21 mouse cellular contexts compared by ENCODE assay signal in genomic region chr15:79489463-79489862, GRCm38 (mm10). TPM values are rescaled to one million over a fixed set of nuclear protein-coding genes. Genes with fewer than 3 reads are reported as not detected.
DNase-seq lines count a peak whose midpoint lies in the region; TF ChIP-seq lines count a peak whose summit lies in the region.
"Had no signal": no experiment of that assay in that cellular context is flagged by ENCODE, and none has a peak within 500 bp of the region (broad histone marks: within the 10 kb centered on the region; RNA-seq: fewer than 3 reads in every experiment).

No protein-coding gene starts in this region.

- peak; percentile 65 for DNase-seq in adrenal gland, adult 2 months
- DNase-seq in adrenal gland, postnatal 4 days (ENCODE audit: low spot score in 2 of 2): no peak
- DNase-seq in layer of hippocampus, adult 2 months (ENCODE audit: low spot score in 2 of 2): no peak
- DNase-seq in layer of hippocampus, postnatal 25 days (ENCODE audit: extremely low spot score in 1 of 2, low spot score in 1 of 2): no peak
- peak; percentile 41 for DNase-seq in adrenal gland, postnatal 10 days
- peak; percentile 26 for DNase-seq in brain, embryonic 14.5 days (ENCODE audit: low read depth)
- no peak for DNase-seq in cerebellum, adult 9-11 months
- DNase-seq in spleen, postnatal 36 days (ENCODE audit: low spot score in 2 of 2): no peak
- DNase-seq: cerebellum, adult 18-20 months; cerebellum, postnatal 10 days; embryo, embryonic 11 days; gastrocnemius, postnatal 14 days; heart, postnatal 4 days; kidney, adult 18-20 months had no signal

- no peak for TF ChIP-seq POLR2A in brain, embryonic 14.5 days (IDR thresholded peaks at IDR 0.05; ENCODE audit: borderline replicate concordance, extremely low read depth, insufficient read depth, insufficient read length, poor library complexity, severe bottlenecking)

- no peak for TF ChIP-seq CTCF in layer of hippocampus, adult 2 months (conservative IDR thresholded peaks at IDR 0.05)
- no peak for TF ChIP-seq CTCF in brain, embryonic 14.5 days (IDR thresholded peaks at IDR 0.05; ENCODE audit: borderline replicate concordance, extremely low read depth, insufficient read depth, insufficient read length)

- peak overlapping the region; percentile 7; the same call in 1 of the 2 replicates for H3K27ac ChIP-seq in layer of hippocampus, adult 2 months
- H3K27ac ChIP-seq: embryonic facial prominence, embryonic 13.5 days; forebrain, embryonic 12.5 days; heart, embryonic 13.5 days; hindbrain, embryonic 13.5 days; intestine, embryonic 15.5 days had no signal

- H3K4me3 ChIP-seq in layer of hippocampus, adult 2 months: no peak overlapping the region
- H3K4me3 ChIP-seq: embryonic facial prominence, embryonic 13.5 days; forebrain, embryonic 12.5 days; heart, embryonic 13.5 days; hindbrain, embryonic 13.5 days; intestine, embryonic 15.5 days had no signal

RNA-seq across cellular contexts. Expression of gene Kcnj4, which starts 15.6 kb away (rescaled TPM):
- total RNA-seq in adrenal gland, adult 2 months (2021): 1 to 10 TPM in 1 of 2 experiments, under 1 TPM in 1; 0.20 to 6.3 TPM
- 0.36 and 3.8 TPM in 2 replicates for polyA plus RNA-seq in adrenal gland, adult 2 months (2012; rRNA removed)
- under 1 TPM; 0.22 to 0.28 TPM for total RNA-seq in adrenal gland, postnatal 4 days (2021)
- total RNA-seq in layer of hippocampus, adult 2 months (2021): 10 to 100 TPM; 85.5 to 88.6 TPM
- 10 to 100 TPM; 85.0 to 86.9 TPM for total RNA-seq in layer of hippocampus, postnatal 25 days (2021)
- total RNA-seq in adrenal gland, postnatal 10 days (2021): under 1 TPM in 1 of 2 experiments, not detected in 1; 0.24 TPM
- 0.30 and 0.68 TPM in 2 replicates for polyA plus RNA-seq in brain, embryonic 14.5 days (2012; rRNA removed)
- total RNA-seq: granulocyte monocyte progenitor cell, adult 5-6 weeks; MEL had no signal
- polyA plus RNA-seq: embryonic facial prominence, embryonic 13.5 days; forebrain, embryonic 12.5 days; hindbrain, embryonic 13.5 days; intestine, embryonic 15.5 days had no signal

RNA-seq across cellular contexts. Expression of gene Kdelr3, which starts 26.7 kb away (rescaled TPM):
- total RNA-seq in adrenal gland, adult 2 months (2021): 1 to 10 TPM; 1.9 to 4.1 TPM
- 2.9 and 3.1 TPM in 2 replicates for polyA plus RNA-seq in adrenal gland, adult 2 months (2012; rRNA removed)
- 10 to 100 TPM; 13.0 to 13.2 TPM for total RNA-seq in adrenal gland, postnatal 4 days (2021)
- total RNA-seq in layer of hippocampus, adult 2 months (2021): under 1 TPM in 1 of 2 experiments, not detected in 1; 0.51 TPM
- total RNA-seq in layer of hippocampus, postnatal 25 days (2021): under 1 TPM; 0.37 to 0.68 TPM
- 10 to 100 TPM; 11.4 to 13.2 TPM for total RNA-seq in adrenal gland, postnatal 10 days (2021)
- 8.7 and 11.3 TPM in 2 replicates for polyA plus RNA-seq in brain, embryonic 14.5 days (2012; rRNA removed)
- total RNA-seq: granulocyte monocyte progenitor cell, adult 5-6 weeks had no signal

RNA-seq across cellular contexts. Expression of gene Csnk1e, which starts 34.1 kb away (rescaled TPM):
- 10 to 100 TPM; 74.6 to 87.7 TPM for total RNA-seq in adrenal gland, adult 2 months (2021)
- polyA plus RNA-seq in adrenal gland, adult 2 months (2012; rRNA removed): 59.2 and 65.3 TPM in 2 replicates
- total RNA-seq in adrenal gland, postnatal 4 days (2021): 100 to 1,000 TPM; 108 to 111 TPM
- 100 to 1,000 TPM; 104 to 108 TPM for total RNA-seq in layer of hippocampus, adult 2 months (2021)
- 100 to 1,000 TPM; 110 to 121 TPM for total RNA-seq in layer of hippocampus, postnatal 25 days (2021)
- 10 to 100 TPM; 65.7 to 77.7 TPM for total RNA-seq in adrenal gland, postnatal 10 days (2021)
- polyA plus RNA-seq in brain, embryonic 14.5 days (2012; rRNA removed): 403 and 452 TPM in 2 replicates

RNA-seq across cellular contexts. Expression of gene Ddx17, which starts 57.1 kb away (rescaled TPM):
- total RNA-seq in adrenal gland, adult 2 months (2021): 100 to 1,000 TPM; 230 to 248 TPM
- polyA plus RNA-seq in adrenal gland, adult 2 months (2012; rRNA removed): 245 and 257 TPM in 2 replicates
- total RNA-seq in adrenal gland, postnatal 4 days (2021): 100 to 1,000 TPM; 457 to 487 TPM
- total RNA-seq in layer of hippocampus, adult 2 months (2021): 100 to 1,000 TPM; 322 to 329 TPM
- 100 to 1,000 TPM; 275 to 348 TPM for total RNA-seq in layer of hippocampus, postnatal 25 days (2021)
- total RNA-seq in adrenal gland, postnatal 10 days (2021): 100 to 1,000 TPM; 223 to 364 TPM
- polyA plus RNA-seq in brain, embryonic 14.5 days (2012; rRNA removed): 721 and 963 TPM in 2 replicates

Comparison
In these comparisons a context has a peak if more than half of its experiments do, and no peak if none do; other contexts are left out.
1. DNase-seq: peak in adrenal gland, adult 2 months (single experiment), adrenal gland, postnatal 10 days (single experiment) and brain, embryonic 14.5 days (single experiment); none in adrenal gland, postnatal 4 days (0 of 2), layer of hippocampus, adult 2 months (0 of 2), layer of hippocampus, postnatal 25 days (0 of 2), cerebellum, adult 9-11 months (single experiment) and spleen, postnatal 36 days (0 of 2).
2. RNA of gene Kcnj4, which starts 15.6 kb away (total RNA-seq): 85.5 to 88.6 TPM in layer of hippocampus, adult 2 months and 85.0 to 86.9 TPM in layer of hippocampus, postnatal 25 days; 0.20 to 6.3 TPM in adrenal gland, adult 2 months, 0.22 to 0.28 TPM in adrenal gland, postnatal 4 days and 0.24 TPM in adrenal gland, postnatal 10 days; every median in the first group is over 10 times any median in the second.